Mouse (Mus musculus): ENCODE measurements around the gene Tent4b. TPM values are rescaled to one million over a fixed set of nuclear protein-coding genes. Genes with fewer than 3 reads are reported as not detected.

Tent4b gene
- polyA plus RNA-seq, 1 experiment from 2014 or later, result 12.7 TPM

DNA sequence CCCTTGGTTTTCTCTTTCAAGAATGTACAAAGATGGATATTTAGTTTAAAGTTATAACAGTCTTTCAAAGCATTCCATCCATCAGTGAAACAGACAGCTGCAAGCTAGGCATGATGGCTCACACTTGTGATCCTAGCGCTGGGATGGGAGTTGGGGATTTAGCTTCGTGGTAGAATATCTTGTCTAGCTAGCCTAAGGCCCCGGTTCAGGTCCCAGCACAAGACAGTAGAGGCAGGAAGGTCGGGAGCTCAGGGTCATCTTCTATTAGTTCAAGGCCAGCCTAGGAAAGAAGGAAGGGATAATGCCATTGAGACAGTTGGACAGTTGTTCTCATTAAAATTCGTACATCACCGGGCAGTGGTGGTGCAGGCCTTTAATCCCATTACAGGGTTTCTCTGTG, 13.3 kb upstream of the Tent4b start:
- Histone ChIP-seq H3K27ac (ENCODE audit: low read depth) (no peak overlapping the region), H3K9me3 (ENCODE audit: control insufficient read depth, low read length) (no peaks in the 10 kb centered on the region), H3K4me3 (ENCODE audit: low read depth, low read length) (no peak overlapping the region), H3K36me3 (ENCODE audit: control insufficient read depth, insufficient read depth, low read length) (no peaks in the 10 kb centered on the region), H3K9ac (ENCODE audit: low read length) (no peak overlapping the region), H3K4me1 (replicated peaks; ENCODE audit: control insufficient read depth, insufficient read depth, low read length) (no peaks in the 10 kb centered on the region), H3K27me3 (replicated peaks; ENCODE audit: control insufficient read depth, insufficient read depth, low read length) (no peaks in the 10 kb centered on the region), H3K4me2 (ENCODE audit: low read length) (no peak overlapping the region)
- DNase-seq (ENCODE audit: low spot score), result no peak
- ATAC-seq (replicated peaks; ENCODE audit: low FRiP score, low TSS enrichment, low read depth), result no peak
- 79% methylated on average over 6 of the region's 6 CpGs for WGBS

DNA sequence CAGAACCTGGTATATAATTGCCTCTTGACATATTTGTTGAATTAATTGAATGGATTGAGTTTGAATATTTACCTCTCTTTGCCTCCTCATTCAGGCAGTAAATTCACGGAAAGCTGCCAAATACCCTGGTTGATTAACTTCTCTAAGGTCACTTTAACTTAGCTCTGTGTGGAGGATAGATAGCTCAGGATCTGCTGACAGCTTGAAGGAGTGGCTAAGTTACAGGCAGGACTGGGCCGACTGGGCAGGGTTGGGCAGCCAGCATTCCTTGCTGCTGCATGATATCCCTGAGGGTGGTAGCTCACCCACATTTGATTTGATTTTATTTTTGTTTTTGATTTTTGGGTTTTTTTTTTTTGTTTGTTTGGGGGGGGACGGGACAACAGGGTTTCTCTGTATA, 1.7 kb upstream of the Tent4b start:
- Histone ChIP-seq H3K4me1 (replicated peaks; ENCODE audit: control insufficient read depth, insufficient read depth, low read length) (peaks cover 20% of the 10 kb centered on the region), H3K9ac (ENCODE audit: low read length) (no peak overlapping the region), H3K36me3 (ENCODE audit: control insufficient read depth, insufficient read depth, low read length) (no peaks in the 10 kb centered on the region), H3K9me3 (ENCODE audit: control insufficient read depth, low read length) (no peaks in the 10 kb centered on the region), H3K27ac (ENCODE audit: low read depth) (no peak overlapping the region), H3K27me3 (replicated peaks; ENCODE audit: control insufficient read depth, insufficient read depth, low read length) (no peaks in the 10 kb centered on the region), H3K4me3 (ENCODE audit: low read depth, low read length) (no peak overlapping the region), H3K4me2 (ENCODE audit: low read length) (no peak overlapping the region)
- DNase-seq (ENCODE audit: low spot score) (no peak), ATAC-seq (replicated peaks; ENCODE audit: low FRiP score, low TSS enrichment, low read depth) (no peak)
- WGBS, result 43% methylated on average over 3 of the region's 3 CpGs

DNA sequence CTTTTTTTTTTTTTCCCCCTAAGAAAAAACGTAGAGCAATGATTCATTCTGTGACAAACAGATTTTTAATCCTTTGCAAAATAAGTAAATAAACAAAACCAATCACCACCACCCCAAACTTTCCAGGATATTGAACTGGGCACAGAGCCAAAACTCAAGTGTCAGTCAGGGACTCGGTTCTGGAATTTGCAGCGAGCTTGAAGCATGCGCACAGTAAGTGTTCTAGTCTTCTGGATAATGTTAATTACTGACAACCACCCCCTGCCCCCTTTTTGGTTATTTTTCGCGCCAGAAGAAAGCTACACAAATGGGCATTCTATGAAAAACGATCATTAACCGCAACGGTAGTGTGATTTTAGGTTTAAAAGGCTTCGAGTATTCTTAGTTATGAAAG, 465 bp upstream of the Tent4b start:
- peak overlapping the region; percentile 88 for H3K4me2 ChIP-seq (ENCODE audit: low read length)
- DNase-seq (ENCODE audit: low spot score) (no peak), ATAC-seq (replicated peaks; ENCODE audit: low FRiP score, low TSS enrichment, low read depth) (no peak)
- no peaks in the 10 kb centered on the region for H3K9me3 ChIP-seq (ENCODE audit: control insufficient read depth, low read length)
- 0 out of 2 replicates have a peak, but pooled peaks cover 3% of the 10 kb centered on the region for H3K36me3 ChIP-seq (ENCODE audit: control insufficient read depth, insufficient read depth, low read length)
- peaks cover 25% of the 10 kb centered on the region for H3K4me1 ChIP-seq (replicated peaks; ENCODE audit: control insufficient read depth, insufficient read depth, low read length)
- H3K9ac ChIP-seq (ENCODE audit: low read length), result peak overlapping the region; percentile 73
- H3K27me3 ChIP-seq (replicated peaks; ENCODE audit: control insufficient read depth, insufficient read depth, low read length), result no peaks in the 10 kb centered on the region
- under 1% methylated on average over 10 of the region's 10 CpGs for WGBS
- H3K27ac ChIP-seq (ENCODE audit: low read depth), result peak overlapping the region; percentile 92
- H3K4me3 ChIP-seq (ENCODE audit: low read depth, low read length), result peak overlapping the region; percentile 84

DNA sequence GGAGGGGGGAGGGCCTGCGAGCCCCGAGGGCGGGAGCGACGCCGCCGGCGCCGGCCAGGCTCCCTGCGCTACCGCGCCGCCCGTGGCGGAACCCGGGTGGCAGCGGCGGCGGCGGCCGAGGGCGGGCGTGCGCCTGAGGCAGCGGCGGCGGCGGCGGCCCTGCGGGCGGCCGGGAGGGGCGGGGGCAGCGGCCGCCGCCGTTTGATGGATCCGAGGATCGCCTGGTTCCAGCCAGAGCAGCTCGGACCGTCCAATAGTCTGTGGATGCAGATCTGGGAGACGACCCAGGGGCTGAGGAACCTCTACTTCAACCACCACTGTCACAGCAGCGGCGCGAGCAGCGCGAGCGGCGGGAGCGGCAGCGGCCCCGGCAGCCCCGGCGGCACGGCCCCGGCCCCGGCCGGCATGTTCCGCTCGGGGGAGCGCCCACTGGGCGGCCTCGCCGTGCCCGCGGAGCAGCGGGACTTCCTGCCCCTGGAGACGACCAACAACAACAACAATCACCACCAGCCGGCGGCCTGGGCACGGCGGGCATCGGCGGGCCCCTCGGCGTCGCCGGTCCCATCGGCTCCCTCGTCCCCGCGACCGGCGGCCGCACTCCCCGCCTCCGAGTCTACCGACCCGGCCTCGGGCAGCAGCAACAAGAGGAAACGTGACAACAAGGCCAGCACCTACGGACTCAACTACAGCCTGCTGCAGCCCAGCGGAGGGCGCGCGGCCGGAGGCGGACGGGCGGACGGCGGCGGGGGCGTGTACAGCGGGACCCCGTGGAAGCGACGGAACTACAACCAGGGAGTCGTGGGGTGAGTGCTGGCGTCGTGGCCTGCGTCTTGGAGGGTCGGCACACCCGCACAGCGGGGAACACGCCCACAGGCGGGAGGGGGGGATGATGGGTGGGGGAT, 938 bp downstream of the Tent4b start:
- Histone ChIP-seq H3K4me2 (ENCODE audit: low read length) (peak overlapping the region; percentile 88), H3K9ac (ENCODE audit: low read length) (peak overlapping the region; percentile 73), H3K4me1 (replicated peaks; ENCODE audit: control insufficient read depth, insufficient read depth, low read length) (peaks cover 31% of the 10 kb centered on the region), H3K36me3 (ENCODE audit: control insufficient read depth, insufficient read depth, low read length) (0 out of 2 replicates have a peak, but pooled peaks cover 9% of the 10 kb centered on the region), H3K27me3 (replicated peaks; ENCODE audit: control insufficient read depth, insufficient read depth, low read length) (no peaks in the 10 kb centered on the region), H3K9me3 (ENCODE audit: control insufficient read depth, low read length) (no peaks in the 10 kb centered on the region), H3K27ac (ENCODE audit: low read depth) (peak overlapping the region; percentile 92), H3K4me3 (ENCODE audit: low read depth, low read length) (peak overlapping the region; percentile 84)
- DNase-seq (ENCODE audit: low spot score), result peak; percentile 78
- under 1% methylated on average over 59 of the region's 117 CpGs for WGBS
- ATAC-seq (replicated peaks; ENCODE audit: low FRiP score, low TSS enrichment, low read depth), result peak; percentile 56

DNA sequence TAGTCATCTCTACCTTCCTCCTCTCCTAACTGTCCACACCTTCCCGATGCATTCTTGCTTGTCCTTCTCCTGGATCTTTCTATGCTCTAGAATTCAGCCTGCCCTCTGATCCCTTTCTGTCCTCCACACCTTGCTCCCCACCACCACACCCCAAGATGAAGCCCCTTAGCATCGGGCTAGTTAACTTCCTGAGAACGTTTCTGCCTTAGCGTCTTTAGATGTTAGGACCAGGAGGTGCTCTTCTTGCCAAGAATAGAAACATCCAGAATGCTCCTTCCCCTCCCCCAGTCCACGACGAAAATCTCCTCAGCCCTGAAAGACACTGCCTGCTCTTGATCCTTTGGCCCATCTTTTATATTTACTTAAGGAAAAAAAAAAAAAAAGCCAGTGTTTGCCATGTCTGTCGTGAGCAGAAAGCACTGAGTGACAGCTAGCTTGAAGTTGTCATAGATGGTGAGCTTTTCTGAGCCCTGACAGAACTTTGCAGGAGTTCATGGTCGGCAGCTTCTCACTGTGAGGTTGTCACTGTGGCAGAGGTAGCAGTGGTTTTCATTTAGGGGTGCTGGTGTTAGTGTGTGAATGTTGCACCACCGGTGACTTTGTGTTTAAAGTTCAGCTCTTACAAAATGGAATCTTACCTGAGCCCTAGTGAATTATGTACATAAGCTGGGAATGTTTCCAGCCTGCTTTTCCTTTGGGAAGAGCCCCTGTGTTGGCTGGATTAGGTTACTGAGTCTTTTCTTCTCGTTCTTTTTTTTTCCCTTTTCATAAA, 1.9 kb downstream of the Tent4b start:
- no peaks in the 10 kb centered on the region for H3K27me3 ChIP-seq (replicated peaks; ENCODE audit: control insufficient read depth, insufficient read depth, low read length)
- no peaks in the 10 kb centered on the region for H3K9me3 ChIP-seq (ENCODE audit: control insufficient read depth, low read length)
- peak; percentile 55 for DNase-seq (ENCODE audit: low spot score)
- 0 out of 2 replicates have a peak, but pooled peaks cover 17% of the 10 kb centered on the region for H3K36me3 ChIP-seq (ENCODE audit: control insufficient read depth, insufficient read depth, low read length)
- H3K27ac ChIP-seq (ENCODE audit: low read depth), result no peak overlapping the region
- peaks cover 31% of the 10 kb centered on the region for H3K4me1 ChIP-seq (replicated peaks; ENCODE audit: control insufficient read depth, insufficient read depth, low read length)
- H3K4me3 ChIP-seq (ENCODE audit: low read depth, low read length), result peak overlapping the region; percentile 84
- H3K9ac ChIP-seq (ENCODE audit: low read length), result peak overlapping the region; percentile 73; the same call in 1 of the 2 replicates
- no peak for ATAC-seq (replicated peaks; ENCODE audit: low FRiP score, low TSS enrichment, low read depth)
- peak overlapping the region; percentile 88 for H3K4me2 ChIP-seq (ENCODE audit: low read length)
- WGBS, result 16% methylated on average over 10 of the region's 10 CpGs

DNA sequence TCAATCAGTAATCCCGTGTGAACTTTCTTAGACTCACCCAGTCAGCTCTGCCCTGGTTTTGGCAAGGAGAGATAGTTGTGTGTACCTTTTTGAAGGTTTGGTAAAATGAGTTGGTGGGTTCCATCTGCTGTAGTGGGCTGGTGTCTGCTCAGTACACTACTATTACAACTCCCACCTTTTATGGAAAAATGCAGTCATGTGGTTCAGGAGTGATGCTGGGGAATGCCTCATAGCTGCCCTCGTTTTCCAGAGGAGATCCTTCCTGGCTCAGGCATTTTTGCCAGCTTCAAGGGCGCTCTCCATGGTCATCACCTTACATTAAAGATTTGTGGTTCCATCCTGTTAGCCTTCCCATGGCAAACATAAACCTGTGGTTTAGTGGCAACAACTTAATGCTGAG, 2.6 kb downstream of the Tent4b start:
- H3K9ac ChIP-seq (ENCODE audit: low read length), result no peak overlapping the region
- no peaks in the 10 kb centered on the region for H3K9me3 ChIP-seq (ENCODE audit: control insufficient read depth, low read length)
- no peak for ATAC-seq (replicated peaks; ENCODE audit: low FRiP score, low TSS enrichment, low read depth)
- 0 out of 2 replicates have a peak, but pooled peaks cover 17% of the 10 kb centered on the region for H3K36me3 ChIP-seq (ENCODE audit: control insufficient read depth, insufficient read depth, low read length)
- no peak for DNase-seq (ENCODE audit: low spot score)
- peaks cover 31% of the 10 kb centered on the region for H3K4me1 ChIP-seq (replicated peaks; ENCODE audit: control insufficient read depth, insufficient read depth, low read length)
- WGBS, result 43% methylated on average over 3 of the region's 3 CpGs
- H3K4me2 ChIP-seq (ENCODE audit: low read length), result peak overlapping the region; percentile 88
- H3K4me3 ChIP-seq (ENCODE audit: low read depth, low read length), result peak overlapping the region; percentile 84; the same call in 1 of the 2 replicates
- H3K27me3 ChIP-seq (replicated peaks; ENCODE audit: control insufficient read depth, insufficient read depth, low read length), result no peaks in the 10 kb centered on the region
- H3K27ac ChIP-seq (ENCODE audit: low read depth), result no peak overlapping the region

DNA sequence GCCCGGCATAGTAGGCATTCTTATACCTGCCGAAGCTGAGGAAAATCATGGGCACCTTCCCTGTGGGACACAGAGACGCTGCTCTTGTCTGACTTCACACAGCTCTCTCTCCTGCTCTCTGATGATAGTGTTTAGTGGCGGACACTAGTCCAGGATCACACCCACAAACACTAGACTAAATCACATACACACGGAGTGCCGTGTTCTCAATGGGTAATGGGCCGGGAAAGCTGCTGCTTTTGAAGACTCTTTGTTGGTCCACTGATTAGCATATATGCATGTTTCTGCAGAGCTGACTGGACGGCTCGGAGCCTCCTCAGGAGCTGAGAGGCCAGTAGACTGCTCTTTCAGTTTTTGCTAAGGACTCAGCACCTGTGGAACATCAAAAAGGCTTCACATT, 7.0 kb downstream of the Tent4b start:
- Histone ChIP-seq H3K27ac (ENCODE audit: low read depth) (no peak overlapping the region), H3K4me3 (ENCODE audit: low read depth, low read length) (no peak overlapping the region), H3K9ac (ENCODE audit: low read length) (no peak overlapping the region), H3K4me2 (ENCODE audit: low read length) (no peak overlapping the region), H3K27me3 (replicated peaks; ENCODE audit: control insufficient read depth, insufficient read depth, low read length) (no peaks in the 10 kb centered on the region), H3K36me3 (ENCODE audit: control insufficient read depth, insufficient read depth, low read length) (peaks cover 23% of the 10 kb centered on the region), H3K9me3 (ENCODE audit: control insufficient read depth, low read length) (no peaks in the 10 kb centered on the region), H3K4me1 (replicated peaks; ENCODE audit: control insufficient read depth, insufficient read depth, low read length) (peaks cover 21% of the 10 kb centered on the region)
- ATAC-seq (replicated peaks; ENCODE audit: low FRiP score, low TSS enrichment, low read depth) (no peak), DNase-seq (ENCODE audit: low spot score) (no peak)
- WGBS, result 85% methylated on average over 9 of the region's 9 CpGs

DNA sequence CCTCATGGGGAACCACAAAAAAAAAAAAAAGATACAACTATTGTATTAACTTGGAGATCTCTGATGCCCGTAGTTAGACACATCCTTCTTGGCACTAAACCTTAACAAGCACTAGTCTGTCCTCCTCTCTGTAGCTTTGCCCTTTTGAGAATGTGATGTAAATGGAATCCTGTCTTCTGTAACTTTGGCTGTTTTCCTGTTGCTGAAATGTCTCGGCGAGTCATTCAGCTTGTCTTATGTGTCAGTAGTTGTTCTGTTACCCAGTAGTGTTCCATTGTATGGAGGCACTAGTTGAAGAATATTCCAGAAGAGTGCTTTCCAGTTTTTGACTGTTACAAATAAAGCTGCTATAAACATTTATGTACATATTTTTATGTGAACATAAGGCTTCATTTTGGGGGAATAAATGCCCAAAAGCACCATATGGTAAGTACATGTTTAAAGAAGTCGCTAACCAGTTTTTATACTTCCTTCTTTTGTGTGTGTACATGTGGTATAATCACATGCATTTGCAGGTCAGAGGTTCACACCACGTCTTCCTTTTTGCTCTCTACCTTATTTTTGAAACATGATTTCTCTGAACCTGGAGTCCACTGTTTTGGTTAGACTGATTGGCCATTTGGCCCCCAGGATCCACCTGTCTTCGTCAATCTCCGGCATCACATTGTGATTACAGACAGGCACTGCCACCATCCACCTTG, 8.3 kb downstream of the Tent4b start:
- no peak overlapping the region for H3K4me3 ChIP-seq (ENCODE audit: low read depth, low read length)
- WGBS, result 89% methylated on average over 7 of the region's 7 CpGs
- no peak for ATAC-seq (replicated peaks; ENCODE audit: low FRiP score, low TSS enrichment, low read depth)
- peaks cover 23% of the 10 kb centered on the region for H3K36me3 ChIP-seq (ENCODE audit: control insufficient read depth, insufficient read depth, low read length)
- no peak overlapping the region for H3K4me2 ChIP-seq (ENCODE audit: low read length)
- H3K27me3 ChIP-seq (replicated peaks; ENCODE audit: control insufficient read depth, insufficient read depth, low read length), result no peaks in the 10 kb centered on the region
- H3K9ac ChIP-seq (ENCODE audit: low read length), result no peak overlapping the region
- no peaks in the 10 kb centered on the region for H3K9me3 ChIP-seq (ENCODE audit: control insufficient read depth, low read length)
- H3K27ac ChIP-seq (ENCODE audit: low read depth), result no peak overlapping the region
- H3K4me1 ChIP-seq (replicated peaks; ENCODE audit: control insufficient read depth, insufficient read depth, low read length), result peaks cover 11% of the 10 kb centered on the region; the same call in 1 of the 2 replicates
- no peak for DNase-seq (ENCODE audit: low spot score)

All from intestine, embryonic 14.5 days (tissue).